ENCODE assay signal across 23 mouse cellular contexts in genomic region chr5:24374666-24375328, GRCm38 (mm10). TPM values are rescaled to one million over a fixed set of nuclear protein-coding genes. Genes with fewer than 3 reads are reported as not detected.
"Had no signal": no experiment of that assay in that cellular context is flagged by ENCODE, and none has a peak within 500 bp of the region (broad histone marks: within the 10 kb centered on the region; RNA-seq: fewer than 3 reads in every experiment).

No protein-coding gene starts in this region.

- H3K9ac ChIP-seq: liver, embryonic 13.5 days; lung, embryonic 14.5 days; midbrain, embryonic 13.5 days; neural tube, embryonic 13.5 days; stomach, embryonic 15.5 days had no signal

- H3K4me1 ChIP-seq: liver, embryonic 13.5 days; neural tube, embryonic 13.5 days had no signal

- H3K9me3 ChIP-seq: liver, embryonic 13.5 days; megakaryocyte, embryonic 14.5 days; midbrain, embryonic 10.5 days; midbrain, embryonic 13.5 days; neural tube, embryonic 13.5 days; stomach, embryonic 15.5 days had no signal

- H3K4me2 ChIP-seq: liver, embryonic 13.5 days; lung, embryonic 14.5 days; midbrain, embryonic 13.5 days; neural tube, embryonic 13.5 days; stomach, embryonic 15.5 days had no signal

- H3K27me3 ChIP-seq: neural tube, embryonic 13.5 days had no signal

- H3K4me3 ChIP-seq: left cerebral cortex, adult 2 months; liver, embryonic 13.5 days; megakaryocyte, embryonic 14.5 days; midbrain, embryonic 10.5 days; midbrain, embryonic 13.5 days; myocyte; neural tube, embryonic 13.5 days; stomach, embryonic 15.5 days had no signal

- H3K36me3 ChIP-seq: liver, embryonic 13.5 days; midbrain, embryonic 10.5 days; midbrain, embryonic 13.5 days; neural tube, embryonic 13.5 days; stomach, embryonic 15.5 days had no signal

- H3K27ac ChIP-seq: kidney, postnatal 0 days; left cerebral cortex, adult 2 months; liver, embryonic 13.5 days; midbrain, embryonic 10.5 days; midbrain, embryonic 13.5 days; neural tube, embryonic 13.5 days had no signal

- DNase-seq: kidney, postnatal 36 days; layer of hippocampus, postnatal 36 days; liver, embryonic 13.5 days; right cerebral cortex, postnatal 25 days; spleen, adult 18-20 months; thymus, postnatal 25 days had no signal

- ATAC-seq: lung, postnatal 0 days; midbrain, embryonic 13.5 days; midbrain, embryonic 16.5 days had no signal

RNA-seq across cellular contexts. Expression of gene Nos3, which starts 10.2 kb away (rescaled TPM):
- total RNA-seq: monocyte, adult 5-6 weeks; neutrophil, adult 5-6 weeks had no signal

RNA-seq across cellular contexts. Expression of gene Atg9b, which starts 17.1 kb away (rescaled TPM):
- total RNA-seq: monocyte, adult 5-6 weeks; neutrophil, adult 5-6 weeks had no signal

RNA-seq across cellular contexts. Expression of gene Kcnh2, which starts 23.4 kb away (rescaled TPM):
- total RNA-seq: liver, adult 2 months; monocyte, adult 5-6 weeks had no signal
- polyA plus RNA-seq: liver, adult 2 months had no signal

RNA-seq across cellular contexts. Expression of gene Asic3, which starts 38.4 kb away (rescaled TPM):
- total RNA-seq: layer of hippocampus, postnatal 10 days; left cerebral cortex, postnatal 36 days; liver, adult 2 months; monocyte, adult 5-6 weeks had no signal
- polyA plus RNA-seq: liver, embryonic 13.5 days; liver, embryonic 16.5 days; lung, embryonic 14.5 days; midbrain, embryonic 13.5 days; midbrain, embryonic 16.5 days had no signal
